Mouse (Mus musculus): ENCODE measurements around the gene Cpsf6.
A peak's percentile ranks its signal among the peaks of the same experiment; 100 is the strongest.

Gene Cpsf6

GRCm38 (mm10) chr10:117379908-117380307, at the start of gene Cpsf6:
Gene Cpsf6 (minus strand): TSS chr10:117380015.
- DNase-seq (ENCODE audit: low spot score in 2 of 2) = no peak

GRCm38 (mm10) chr10:117426615-117426969, 46.8 kb upstream of the Cpsf6 start:
- DNase-seq (ENCODE audit: low spot score in 2 of 2) = no peak

GRCm38 (mm10) chr10:117425907-117426614, 46.2 kb upstream of the Cpsf6 start:
- no peak for DNase-seq (ENCODE audit: low spot score in 2 of 2)

- no peak for DNase-seq (ENCODE audit: low spot score in 2 of 2)
These were observed 45.2 kb upstream of the Cpsf6 start for GRCm38 (mm10) chr10:117425013-117425412.

GRCm38 (mm10) chr10:117424146-117424905, 44.5 kb upstream of the Cpsf6 start:
- no peak for DNase-seq (ENCODE audit: low spot score in 2 of 2)

- no peak for DNase-seq (ENCODE audit: low spot score in 2 of 2)
These were observed 43.5 kb upstream of the Cpsf6 start for GRCm38 (mm10) chr10:117423025-117424002.

- no peak for DNase-seq (ENCODE audit: low spot score in 2 of 2)
These were observed 42.5 kb upstream of the Cpsf6 start for GRCm38 (mm10) chr10:117422174-117422808.

GRCm38 (mm10) chr10:117421283-117422107, 41.7 kb upstream of the Cpsf6 start:
- no peak for DNase-seq (ENCODE audit: low spot score in 2 of 2)

- no peak for DNase-seq (ENCODE audit: low spot score in 2 of 2)
These were observed 40.9 kb upstream of the Cpsf6 start for GRCm38 (mm10) chr10:117420502-117421282.

- DNase-seq (ENCODE audit: low spot score in 2 of 2) = no peak
These were observed 39.9 kb upstream of the Cpsf6 start for GRCm38 (mm10) chr10:117419577-117420290.

GRCm38 (mm10) chr10:117418668-117419237, 38.9 kb upstream of the Cpsf6 start:
- no peak for DNase-seq (ENCODE audit: low spot score in 2 of 2)

- peak; percentile 39 to 42 for DNase-seq (ENCODE audit: low spot score in 2 of 2)
These were observed 38.2 kb upstream of the Cpsf6 start for GRCm38 (mm10) chr10:117417772-117418667.

GRCm38 (mm10) chr10:117417470-117417767, 37.6 kb upstream of the Cpsf6 start:
- DNase-seq (ENCODE audit: low spot score in 2 of 2) = no peak

GRCm38 (mm10) chr10:117416636-117417469, 37.0 kb upstream of the Cpsf6 start:
- DNase-seq (ENCODE audit: low spot score in 2 of 2) = no peak

GRCm38 (mm10) chr10:117416095-117416494, 36.3 kb upstream of the Cpsf6 start:
- no peak for DNase-seq (ENCODE audit: low spot score in 2 of 2)

GRCm38 (mm10) chr10:117415364-117416057, 35.7 kb upstream of the Cpsf6 start:
- no peak for DNase-seq (ENCODE audit: low spot score in 2 of 2)
